In the genomic region with DNA sequence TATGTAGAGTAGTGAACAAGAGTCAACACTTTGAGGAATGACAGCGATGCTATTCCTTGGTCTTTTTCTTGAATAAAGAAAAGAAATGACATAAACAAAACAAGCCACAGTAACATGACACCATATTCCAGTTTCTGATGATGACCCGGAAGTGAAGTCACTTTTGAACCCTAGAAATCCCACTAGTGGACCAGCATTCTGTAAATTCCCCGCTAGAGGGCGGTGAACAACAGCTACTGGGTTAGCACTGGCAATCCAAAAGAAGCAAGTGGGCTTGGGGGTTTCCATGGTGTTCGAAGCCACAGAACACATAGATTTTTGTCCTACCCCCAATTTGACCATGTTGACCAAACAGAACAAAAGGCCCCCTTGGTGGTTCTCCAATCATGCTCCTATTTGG, we compare ENCODE assay signal across 9 mouse cellular contexts.
DNase-seq lines count a peak whose midpoint lies in the region; ATAC-seq and TF ChIP-seq lines count a peak whose summit lies in the region.
"Had no signal": no experiment of that assay in that cellular context is flagged by ENCODE, and none has a peak within 500 bp of the region (broad histone marks: within the 10 kb centered on the region; RNA-seq: fewer than 3 reads in every experiment).

No protein-coding gene starts in this region.

- no peaks in the 10 kb centered on the region for H3K79me2 ChIP-seq in CH12.LX (replicated peaks; ENCODE audit: control insufficient read depth, extremely low read depth, insufficient read depth, poor library complexity, severe bottlenecking)

- TF ChIP-seq CTCF in CH12.LX (conservative IDR thresholded peaks at IDR 0.05 in 1 of 2, IDR thresholded peaks at IDR 0.05 in 1 of 2; ENCODE audit: low read depth in 2 of 2, low read length in 2 of 2), result peak; percentile 73 to 83
- TF ChIP-seq CTCF in bone marrow macrophage, adult 2 months (IDR thresholded peaks at IDR 0.05; ENCODE audit: low read depth, low read length), result peak; percentile 53

- TF ChIP-seq POLR2A in CH12.LX (IDR thresholded peaks at IDR 0.05; ENCODE audit: low read depth, low read length), result no peak
- TF ChIP-seq POLR2A in bone marrow macrophage, adult 2 months (IDR thresholded peaks at IDR 0.05; ENCODE audit: borderline replicate concordance, low read depth, low read length), result no peak

- no peak for TF ChIP-seq EP300 in CH12.LX (IDR thresholded peaks at IDR 0.05; ENCODE audit: low read length)

- TF ChIP-seq RAD21 in CH12.LX (IDR thresholded peaks at IDR 0.05; ENCODE audit: low read depth, low read length), result peak; percentile 76

- DNase-seq in hindbrain, embryonic 10.5 days (ENCODE audit: low spot score), result peak; percentile 75
- DNase-seq in CH12.LX (ENCODE audit: extremely low read depth), result peak; percentile 84
- peak; percentile 63 to 65 for DNase-seq in gastrocnemius, adult 8-10 months (ENCODE audit: low spot score in 2 of 2)
- DNase-seq in layer of hippocampus, adult 8-10 months (ENCODE audit: low spot score in 2 of 2), result peak; percentile 49 to 72
- peak; percentile 89 for DNase-seq in lung, postnatal 10 days
- peak; percentile 72 for DNase-seq in testis, postnatal 10 days (ENCODE audit: low spot score)

- H3K36me3 ChIP-seq in hindbrain, embryonic 10.5 days, result peaks cover 4% of the 10 kb centered on the region; the same call in 1 of the 2 replicates
- H3K36me3 ChIP-seq in hindbrain, embryonic 16.5 days (ENCODE audit: control insufficient read depth, insufficient read depth, low read length), result no peaks in the 10 kb centered on the region
- peaks cover 48 to 64% of the 10 kb centered on the region in 2 experiments for H3K36me3 ChIP-seq in CH12.LX (replicated peaks in 1 of 2; ENCODE audit: control insufficient read depth in 1 of 2, insufficient read depth in 1 of 2, low read length in 1 of 2)

- H3K27ac ChIP-seq in hindbrain, embryonic 10.5 days, result no peak overlapping the region
- H3K27ac ChIP-seq in hindbrain, embryonic 16.5 days (ENCODE audit: low read depth, low read length), result no peak overlapping the region
- H3K27ac ChIP-seq in CH12.LX (ENCODE audit: insufficient read depth, low read depth), result no peak overlapping the region
- no peak overlapping the region for H3K27ac ChIP-seq in bone marrow macrophage, adult 2 months (ENCODE audit: insufficient read depth, low read depth, low read length)

- WGBS in hindbrain, embryonic 10.5 days, result 37% methylated on average over 5 of the region's 5 CpGs
- WGBS in hindbrain, embryonic 16.5 days, result 35% methylated on average over 5 of the region's 5 CpGs

- H3K4me1 ChIP-seq in hindbrain, embryonic 10.5 days (replicated peaks), result no peaks in the 10 kb centered on the region
- H3K4me1 ChIP-seq in hindbrain, embryonic 16.5 days (ENCODE audit: control insufficient read depth, insufficient read depth, low read depth, low read length), result peaks cover 6% of the 10 kb centered on the region; the same call in 1 of the 2 replicates
- H3K4me1 ChIP-seq in CH12.LX (ENCODE audit: control insufficient read depth in 1 of 2, insufficient read depth in 2 of 2), result peaks cover 9 to 31% of the 10 kb centered on the region in 2 experiments
- H3K4me1 ChIP-seq in bone marrow macrophage, adult 2 months (ENCODE audit: control insufficient read depth, insufficient read depth, low read length), result peaks cover 34% of the 10 kb centered on the region

- dilution Hi-C loops in CH12.LX (cut with MboI; ENCODE audit: extremely low pct_ligation_motif_present, extremely low pct_unique_long_range_greater_than_20kb, low sequenced_read_pairs), result no loop called here

- H3K27me3 ChIP-seq in hindbrain, embryonic 10.5 days (ENCODE audit: insufficient read depth, poor library complexity, severe bottlenecking), result no peaks in the 10 kb centered on the region
- H3K27me3 ChIP-seq in hindbrain, embryonic 16.5 days (replicated peaks; ENCODE audit: control insufficient read depth, insufficient read depth, low read length), result no peaks in the 10 kb centered on the region
- H3K27me3 ChIP-seq in CH12.LX (replicated peaks), result no peaks in the 10 kb centered on the region
- H3K27me3 ChIP-seq: megakaryocyte, embryonic 14.5 days had no signal

- in situ Hi-C loops in CH12.LX (cut with MboI; ENCODE audit: low pct_ligation_motif_present, low pct_unique_long_range_greater_than_20kb, low sequenced_read_pairs), result loop anchor here (10.0 kb wide), 2 partner anchors 87 to 237 kb away; a partner anchor contains a TSS

- no peak overlapping the region for H3K4me2 ChIP-seq in hindbrain, embryonic 16.5 days (ENCODE audit: low read length)
- no peak overlapping the region for H3K4me2 ChIP-seq in CH12.LX (ENCODE audit: insufficient read depth, low read depth, poor library complexity, severe bottlenecking)

- no peak for ATAC-seq in hindbrain, embryonic 16.5 days

- no peaks in the 10 kb centered on the region for H3K9me3 ChIP-seq in hindbrain, embryonic 10.5 days
- H3K9me3 ChIP-seq in hindbrain, embryonic 16.5 days (ENCODE audit: control insufficient read depth, low read length), result no peaks in the 10 kb centered on the region
- H3K9me3 ChIP-seq in CH12.LX (replicated peaks; ENCODE audit: low read length), result no peaks in the 10 kb centered on the region
- H3K9me3 ChIP-seq: megakaryocyte, embryonic 14.5 days had no signal

- no peak overlapping the region for H3K9ac ChIP-seq in hindbrain, embryonic 16.5 days (ENCODE audit: low read depth, low read length)
- H3K9ac ChIP-seq in CH12.LX (ENCODE audit: insufficient read depth, low read depth), result no peak overlapping the region

- H3K4me3 ChIP-seq in hindbrain, embryonic 10.5 days, result no peak overlapping the region
- no peak overlapping the region for H3K4me3 ChIP-seq in hindbrain, embryonic 16.5 days (ENCODE audit: low read length)
- no peak overlapping the region for H3K4me3 ChIP-seq in CH12.LX (replicated peaks in 1 of 3; ENCODE audit: low read depth in 2 of 3, low read length in 2 of 3, poor library complexity in 1 of 3)
- H3K4me3 ChIP-seq in bone marrow macrophage, adult 2 months (ENCODE audit: insufficient read depth, low read length), result no peak overlapping the region
- H3K4me3 ChIP-seq: megakaryocyte, embryonic 14.5 days had no signal

TF ChIP-seq in CH12.LX, 34 proteins besides CTCF, POLR2A, EP300 and RAD21:
- TF ChIP-seq IRF4 (IDR thresholded peaks at IDR 0.05; ENCODE audit: low read depth, low read length), result peak; percentile 21; the same call in 1 of the 2 replicates
- TF ChIP-seq JUND (conservative IDR thresholded peaks at IDR 0.05; ENCODE audit: low read depth, low read length), result no peak
- TF ChIP-seq HCFC1 (IDR thresholded peaks at IDR 0.05; ENCODE audit: low read depth, low read length), result peak; percentile 57
- TF ChIP-seq USF2 (conservative IDR thresholded peaks at IDR 0.05; ENCODE audit: low read depth, low read length), result no peak
- TF ChIP-seq SMC3 (IDR thresholded peaks at IDR 0.05; ENCODE audit: low read depth, low read length), result peak; percentile 69
- peak; percentile 78 for TF ChIP-seq ELF1 (IDR thresholded peaks at IDR 0.05; ENCODE audit: low read depth, low read length)
- no peak for TF ChIP-seq MAFK (IDR thresholded peaks at IDR 0.05; ENCODE audit: insufficient replicate concordance, low read length)
- no peak for TF ChIP-seq PAX5 (IDR thresholded peaks at IDR 0.05; ENCODE audit: low read length)
TF ChIP-seq in CH12.LX: peak in this region for 4.
